Mouse (Mus musculus) heart, embryonic 15.5 days (tissue): ENCODE measurements around the gene Col4a3. TPM values are rescaled to one million over a fixed set of nuclear protein-coding genes. Genes with fewer than 3 reads are reported as not detected.

ENCODE experiments used
- ATAC-seq: fragments of 200-750 bp; cut with Nextera tagmentation; replicated peaks from 2 replicates; pipeline ENCODE4 v1.8.0; 2017; ENCODE audit warnings: low read depth, moderate TSS enrichment; ENCODE audit not compliant: insufficient number of reproducible peaks, insufficient read depth, low FRiP score
- H3K27ac ChIP-seq: fragments of 300-500 bp; sonication (generic); 2 replicates; pipeline ENCODE4 v1.5.1; 2015; ENCODE audit warnings: mild to moderate bottlenecking, inconsistent platforms
- H3K27me3 ChIP-seq: fragments of 300-500 bp; sonication (generic); 2 replicates; pipeline ENCODE4 v1.6.1; 2015; ENCODE audit warnings: inconsistent platforms
- H3K36me3 ChIP-seq: fragments of 300-500 bp; sonication (generic); 2 replicates; pipeline ENCODE4 v1.6.1; 2015; ENCODE audit warnings: mild to moderate bottlenecking, inconsistent platforms
- H3K4me1 ChIP-seq: fragments of 300-500 bp; sonication (generic); replicated peaks from 2 replicates; pipeline ENCODE4 v1.6.1; 2015; ENCODE audit warnings: inconsistent platforms
- H3K4me2 ChIP-seq: fragments of 300-500 bp; sonication (generic); 2 replicates; pipeline ENCODE4 v1.6.1; 2015; ENCODE audit warnings: inconsistent platforms, mild to moderate bottlenecking, moderate library complexity
- H3K4me3 ChIP-seq: fragments of 300-500 bp; sonication (generic); 2 replicates; pipeline ENCODE4 v1.5.1; 2015; ENCODE audit warnings: mild to moderate bottlenecking, inconsistent platforms
- H3K9ac ChIP-seq: fragments of 300-500 bp; sonication (generic); 2 replicates; pipeline ENCODE4 v1.6.1; 2015; ENCODE audit warnings: mild to moderate bottlenecking, inconsistent platforms
- H3K9me3 ChIP-seq: fragments of 300-500 bp; sonication (generic); replicated peaks from 2 replicates; pipeline ENCODE4 v1.6.1; 2016; ENCODE audit warnings: inconsistent platforms
- WGBS: fragments of 180-500 bp; shearing (Covaris S2); methylation state at CpG from one replicate; pipeline ENCODE4 v1.1.7; 2015; ENCODE audit warnings: mixed read lengths; 5-methylcytosine and 5-hydroxymethylcytosine counted together
- polyA plus RNA-seq: library from polyadenylated mRNA; unstranded; fragments of >200 nt; fragmentation: Nextera tagmentation; extraction: Ambion mirVana; gene quantifications from 2 replicates; pipeline ENCODE4 v1.2.1, GENCODE M21; 2015

Col4a3 gene
- polyA plus RNA-seq, 1 experiment from 2014 or later: 0.74 TPM

DNA sequence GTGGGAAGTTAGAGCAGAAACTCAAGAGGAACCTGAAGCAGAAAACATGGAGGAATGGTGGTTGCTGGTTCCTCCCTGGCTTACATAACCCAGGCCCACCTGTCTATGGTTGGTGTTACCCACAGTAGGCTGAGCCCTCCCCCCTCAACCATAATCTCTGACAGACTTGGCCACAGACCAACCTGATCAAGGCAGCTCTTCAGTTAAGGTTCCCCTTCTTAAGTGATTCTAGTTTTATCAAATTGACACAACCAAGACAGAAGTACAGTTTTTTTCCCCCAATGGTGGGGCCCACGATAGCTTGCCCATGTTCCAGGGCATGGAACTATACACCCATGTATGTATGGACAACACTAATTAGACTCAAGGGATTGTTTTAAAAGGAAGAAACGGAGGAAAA is 100.1 kb downstream of the Col4a3 start:
- no peaks in the 10 kb centered on the region for H3K36me3 ChIP-seq

DNA sequence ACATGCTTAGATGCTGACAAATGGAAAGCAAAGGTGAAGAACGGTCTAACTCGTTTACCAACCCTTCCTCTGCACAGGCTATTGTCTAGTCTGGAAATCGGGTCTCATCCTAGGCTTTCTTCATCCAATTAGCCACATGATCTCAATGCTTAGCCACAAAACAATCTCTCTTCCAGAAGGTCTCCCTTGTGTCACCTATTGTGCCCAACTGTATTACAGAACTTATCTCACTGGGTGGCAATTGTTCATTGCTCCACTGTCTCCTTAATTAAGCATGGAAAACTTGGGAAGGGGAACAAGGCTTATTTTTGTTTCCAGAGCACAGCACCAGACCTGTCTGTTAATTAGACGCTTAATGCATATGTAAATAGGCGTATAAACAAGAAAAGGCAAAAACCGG is 101.2 kb downstream of the Col4a3 start:
- Histone ChIP-seq H3K36me3 (no peaks in the 10 kb centered on the region), H3K4me1 (no peaks in the 10 kb centered on the region), H3K9me3 (no peaks in the 10 kb centered on the region), H3K9ac (no peak overlapping the region), H3K4me3 (no peak overlapping the region), H3K4me2 (no peak overlapping the region), H3K27me3 (no peaks in the 10 kb centered on the region), H3K27ac (no peak overlapping the region)
- no peak for ATAC-seq
- 85% methylated on average over 6 of the region's 6 CpGs for WGBS

More for the DNA sequence above, 100.1 kb downstream of the Col4a3 start:
- H3K27ac ChIP-seq: no peak overlapping the region
- H3K9ac ChIP-seq: no peak overlapping the region
- H3K4me1 ChIP-seq: no peaks in the 10 kb centered on the region
- 73% methylated on average over 2 of the region's 2 CpGs for WGBS
- H3K4me2 ChIP-seq: no peak overlapping the region
- ATAC-seq: no peak
- no peak overlapping the region for H3K4me3 ChIP-seq
- H3K27me3 ChIP-seq: no peaks in the 10 kb centered on the region
- no peaks in the 10 kb centered on the region for H3K9me3 ChIP-seq

DNA sequence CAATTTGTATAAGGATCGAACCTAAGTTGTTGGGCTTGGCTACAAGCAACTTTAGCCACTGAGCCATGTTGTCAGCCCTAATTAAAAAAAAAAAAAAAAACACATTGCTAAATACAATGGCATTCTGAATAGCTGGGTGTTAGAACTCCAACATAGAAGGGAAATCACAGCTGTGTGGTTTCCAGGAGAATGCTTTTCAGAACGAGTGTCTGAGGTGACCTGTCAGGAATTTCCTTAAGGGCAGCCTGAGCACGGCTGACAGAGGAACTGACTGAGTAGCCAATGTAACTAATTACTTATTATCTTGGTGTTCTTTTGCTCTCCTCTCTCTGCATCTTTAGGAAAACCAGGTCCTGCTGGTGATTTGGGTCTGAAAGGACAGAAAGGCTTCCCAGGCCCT is 109.2 kb downstream of the Col4a3 start:
- H3K4me2 ChIP-seq: no peak overlapping the region
- no peak overlapping the region for H3K4me3 ChIP-seq
- H3K9ac ChIP-seq: no peak overlapping the region
- no peaks in the 10 kb centered on the region for H3K27me3 ChIP-seq
- H3K4me1 ChIP-seq: no peaks in the 10 kb centered on the region
- H3K9me3 ChIP-seq: no peaks in the 10 kb centered on the region
- H3K27ac ChIP-seq: no peak overlapping the region
- 40% methylated on average over 3 of the region's 3 CpGs for WGBS
- no peak for ATAC-seq
- H3K36me3 ChIP-seq: no peaks in the 10 kb centered on the region

GRCm38 (mm10) chr1:82717816-82718512 is 131.2 kb downstream of the Col4a3 start:
- H3K4me1 ChIP-seq: no peaks in the 10 kb centered on the region
- 55% methylated on average over 9 of the region's 9 CpGs for WGBS
- no peak overlapping the region for H3K27ac ChIP-seq
- H3K36me3 ChIP-seq: no peaks in the 10 kb centered on the region
- peaks cover 13% of the 10 kb centered on the region for H3K27me3 ChIP-seq
- H3K9ac ChIP-seq: no peak overlapping the region
- no peak overlapping the region for H3K4me3 ChIP-seq
- no peak for ATAC-seq
- H3K4me2 ChIP-seq: no peak overlapping the region
- no peaks in the 10 kb centered on the region for H3K9me3 ChIP-seq

DNA sequence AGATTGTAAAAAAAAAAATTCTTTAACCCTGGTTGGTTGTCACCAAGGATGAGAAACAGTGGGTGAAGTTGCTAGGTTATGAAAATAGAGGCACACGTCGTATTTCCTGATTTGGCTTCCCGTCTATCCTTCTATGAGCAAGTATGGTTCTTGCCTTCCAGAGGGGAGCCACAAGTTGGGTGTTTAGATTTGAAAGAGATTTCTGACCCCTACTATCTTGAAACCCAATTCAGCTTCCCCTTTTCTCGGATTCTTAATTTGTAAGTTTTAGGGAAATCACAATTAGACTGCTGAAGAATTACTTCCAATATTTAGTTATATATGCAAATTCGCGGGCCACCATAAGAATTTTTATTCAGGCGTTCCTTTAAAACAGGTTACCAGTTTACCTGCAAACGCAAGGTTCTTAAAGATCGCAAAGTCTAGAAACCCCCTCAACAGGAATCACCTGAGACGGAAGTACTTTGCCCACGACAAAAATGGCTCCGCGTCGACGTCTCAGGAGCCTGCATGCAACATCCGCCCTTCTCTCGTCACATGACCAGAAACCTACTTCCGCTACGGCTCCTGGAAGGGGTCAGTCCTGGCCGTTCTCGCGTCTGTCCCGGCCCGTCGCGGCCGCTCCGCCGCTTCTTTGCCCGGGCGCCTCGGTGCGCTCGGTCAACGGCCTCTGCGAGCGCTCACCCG is 137.8 kb downstream of the Col4a3 start, which contains the start of gene Mff:
Gene Mff (plus strand): TSS at position 552 of the 687 bp plus-strand sequence.
- WGBS: 9% methylated on average over 38 of the region's 38 CpGs
- Histone ChIP-seq H3K9me3 (no peaks in the 10 kb centered on the region), H3K4me3 (peak within 1 kb of the TSS; percentile 83), H3K27me3 (peaks cover 20% of the 10 kb centered on the region), H3K27ac (peak within 1 kb of the TSS; percentile 81), H3K9ac (peak within 1 kb of the TSS; percentile 95), H3K36me3 (peaks cover 11% of the 10 kb centered on the region), H3K4me1 (peaks cover 9% of the 10 kb centered on the region), H3K4me2 (peak within 1 kb of the TSS; percentile 85)
- peak; percentile 97 for ATAC-seq

DNA sequence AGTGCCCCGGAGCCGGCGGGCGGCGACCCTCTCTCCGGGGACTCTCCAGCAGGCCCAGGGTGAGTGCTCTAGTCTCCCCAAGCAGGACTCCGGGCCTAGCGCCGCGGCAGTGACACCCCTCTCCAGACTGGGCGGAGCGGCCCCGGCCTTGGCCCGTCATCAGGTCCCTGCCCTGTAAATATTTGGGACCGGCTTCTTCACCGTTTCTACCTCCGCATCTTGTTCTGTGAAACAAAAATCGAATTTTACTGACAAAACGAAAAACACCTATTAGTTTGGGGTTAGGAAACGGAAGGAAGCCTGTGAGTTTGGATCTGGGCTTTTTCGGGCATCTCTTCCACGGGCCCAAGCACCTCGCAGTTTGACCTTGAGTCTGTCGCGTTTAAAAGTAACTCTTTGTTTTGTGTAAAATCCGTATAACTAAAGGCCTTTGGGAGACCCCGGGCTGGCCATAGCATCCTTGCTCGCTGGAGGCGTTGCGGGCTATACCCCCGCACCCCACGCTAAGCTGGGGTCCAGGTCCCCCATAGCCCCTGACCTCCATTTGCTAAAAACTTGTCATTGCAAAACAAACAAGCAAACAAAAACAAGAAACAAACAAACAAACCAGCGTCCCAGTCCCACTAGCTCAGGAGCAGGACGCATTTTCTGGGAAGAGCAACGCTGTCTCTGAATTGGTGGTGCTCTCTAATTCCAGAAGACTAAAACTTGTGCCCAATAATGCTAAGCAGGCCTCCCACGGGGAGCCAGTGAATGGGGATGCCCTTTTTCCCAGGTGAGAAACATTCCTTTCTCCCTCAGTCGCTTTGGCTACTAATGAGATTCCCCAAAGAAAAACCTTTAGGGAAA is 138.5 kb downstream of the Col4a3 start:
- peak; percentile 96 for ATAC-seq
- under 1% methylated on average over 37 of the region's 37 CpGs for WGBS
- H3K27ac ChIP-seq: peak overlapping the region; percentile 81

DNA sequence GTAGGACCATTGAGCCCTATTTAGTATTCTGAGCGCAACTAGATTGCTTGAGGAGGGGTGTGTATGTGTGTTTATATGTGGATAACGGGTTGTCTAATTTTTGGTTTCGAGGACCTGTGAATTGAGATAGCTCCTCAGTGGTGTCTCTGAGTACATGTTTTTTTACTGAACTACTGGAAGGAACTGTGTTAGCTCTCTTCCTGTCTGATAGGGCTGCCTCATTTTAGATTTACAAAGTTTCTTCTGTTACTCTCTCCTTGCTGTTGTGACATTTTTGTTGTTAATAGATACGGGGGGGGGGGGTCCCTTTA is 139.1 kb downstream of the Col4a3 start:
- Histone ChIP-seq H3K9ac (peak overlapping the region; percentile 95), H3K4me3 (peak overlapping the region; percentile 83), H3K4me1 (peaks cover 9% of the 10 kb centered on the region), H3K27me3 (peaks cover 20% of the 10 kb centered on the region), H3K4me2 (peak overlapping the region; percentile 85), H3K9me3 (no peaks in the 10 kb centered on the region), H3K27ac (no peak overlapping the region), H3K36me3 (peaks cover 23% of the 10 kb centered on the region)
- no peak for ATAC-seq
- 42% methylated on average over 4 of the region's 4 CpGs for WGBS

More for the DNA sequence above, 138.5 kb downstream of the Col4a3 start:
- Histone ChIP-seq H3K36me3 (peaks cover 18% of the 10 kb centered on the region), H3K9me3 (no peaks in the 10 kb centered on the region), H3K27me3 (peaks cover 20% of the 10 kb centered on the region), H3K4me1 (peaks cover 9% of the 10 kb centered on the region), H3K9ac (peak overlapping the region; percentile 95), H3K4me2 (peak overlapping the region; percentile 85), H3K4me3 (peak overlapping the region; percentile 83)

- H3K4me3 ChIP-seq: no peak overlapping the region
- peak overlapping the region; percentile 85; the same call in 1 of the 2 replicates for H3K4me2 ChIP-seq
- H3K27ac ChIP-seq: no peak overlapping the region
- H3K4me1 ChIP-seq: peaks cover 9% of the 10 kb centered on the region
- peaks cover 30% of the 10 kb centered on the region for H3K36me3 ChIP-seq
- 83% methylated on average over 5 of the region's 5 CpGs for WGBS
- H3K9me3 ChIP-seq: no peaks in the 10 kb centered on the region
- H3K27me3 ChIP-seq: peaks cover 14% of the 10 kb centered on the region
- ATAC-seq: no peak
- H3K9ac ChIP-seq: no peak overlapping the region
These were observed 139.8 kb downstream of the Col4a3 start for GRCm38 (mm10) chr1:82726482-82726881.

GRCm38 (mm10) chr1:82733357-82733756 is 146.6 kb downstream of the Col4a3 start:
- H3K4me1 ChIP-seq: no peaks in the 10 kb centered on the region
- no peak overlapping the region for H3K4me3 ChIP-seq
- H3K4me2 ChIP-seq: no peak overlapping the region
- H3K36me3 ChIP-seq: peaks cover 73% of the 10 kb centered on the region
- ATAC-seq: no peak
- no peaks in the 10 kb centered on the region for H3K27me3 ChIP-seq
- H3K9ac ChIP-seq: no peak overlapping the region
- no peak overlapping the region for H3K27ac ChIP-seq
- H3K9me3 ChIP-seq: no peaks in the 10 kb centered on the region
- WGBS: 95% methylated on average over 1 of the region's 1 CpGs

DNA sequence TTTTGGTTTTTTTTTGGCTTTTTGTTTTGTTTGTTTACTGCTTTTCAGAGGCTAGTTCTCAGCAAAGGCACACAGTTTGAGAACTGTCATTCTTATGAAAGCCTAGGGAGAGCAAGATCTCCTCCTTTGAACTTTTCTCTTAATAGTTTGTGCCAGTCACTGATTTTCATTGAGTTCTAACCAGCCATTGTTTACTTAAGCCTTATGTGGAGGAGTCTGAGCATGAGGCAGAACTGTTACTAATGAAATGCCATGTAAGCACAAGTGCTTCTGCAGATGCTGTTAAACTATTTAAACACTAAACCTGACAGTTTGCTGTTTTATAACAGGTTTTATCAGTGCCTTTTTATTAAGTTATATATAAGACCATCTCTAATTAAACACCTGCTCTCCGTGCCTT is 151.3 kb downstream of the Col4a3 start:
- Histone ChIP-seq H3K4me2 (no peak overlapping the region), H3K4me3 (no peak overlapping the region), H3K4me1 (peaks cover 4% of the 10 kb centered on the region; the same call in 1 of the 2 replicates), H3K9ac (no peak overlapping the region), H3K36me3 (peaks cover 53% of the 10 kb centered on the region), H3K9me3 (no peaks in the 10 kb centered on the region), H3K27ac (no peak overlapping the region), H3K27me3 (no peaks in the 10 kb centered on the region)
- WGBS: 84% methylated on average over 1 of the region's 1 CpGs
- ATAC-seq: no peak

GRCm38 (mm10) chr1:82741539-82741938 is 154.8 kb downstream of the Col4a3 start:
- Histone ChIP-seq H3K9me3 (no peaks in the 10 kb centered on the region), H3K27me3 (no peaks in the 10 kb centered on the region), H3K27ac (no peak overlapping the region), H3K4me1 (peaks cover 4% of the 10 kb centered on the region; the same call in 1 of the 2 replicates), H3K4me3 (no peak overlapping the region), H3K4me2 (no peak overlapping the region), H3K9ac (no peak overlapping the region), H3K36me3 (peaks cover 31% of the 10 kb centered on the region)
- WGBS: 79% methylated on average over 7 of the region's 7 CpGs
- ATAC-seq: no peak
